Mouse (Mus musculus): ENCODE results near the gene Tifa.

GRCm38 (mm10) chr3:127863571-127863970 is 74.0 kb downstream of the Tifa start:
- no peak for TF ChIP-seq POLR2A (IDR thresholded peaks at IDR 0.05; ENCODE audit: extremely low read depth, insufficient read depth, low read length)
- no peak for TF ChIP-seq CTCF (IDR thresholded peaks at IDR 0.05; ENCODE audit: extremely low read depth, insufficient read depth, low read length)
